Mouse (Mus musculus) gastrocnemius, postnatal 25 days (tissue): Measurements from ENCODE around the gene Bach2. TPM values are rescaled to one million over a fixed set of nuclear protein-coding genes. Genes with fewer than 3 reads are reported as not detected.

Source experiments
- DNase-seq: peaks from one replicate; pipeline ENCODE4 v3.0.0; 2022
- total RNA-seq, 2 experiments: library from RNA; stranded (reverse); gene quantifications; 1 replicate in 1 of 2; 2 replicates in 1 of 2; pipeline ENCODE4 v1.2.3; 2021

Bach2 gene
- total RNA-seq, 2 experiments from 2014 or later, result 2.9 to 3.0 TPM

- DNase-seq, result no peak
Measured at GRCm38 (mm10) chr4:32428738-32429137, 190.1 kb downstream of the Bach2 start.

GRCm38 (mm10) chr4:32430136-32430535 is 191.5 kb downstream of the Bach2 start:
- no peak for DNase-seq

GRCm38 (mm10) chr4:32430981-32431380 is 192.4 kb downstream of the Bach2 start:
- DNase-seq, result no peak

- DNase-seq, result no peak
Measured at GRCm38 (mm10) chr4:32432271-32432781, 193.7 kb downstream of the Bach2 start.

- DNase-seq, result no peak
Measured at GRCm38 (mm10) chr4:32432945-32433344, 194.3 kb downstream of the Bach2 start.

- no peak for DNase-seq
Measured at GRCm38 (mm10) chr4:32434612-32435011, 196.0 kb downstream of the Bach2 start.

- no peak for DNase-seq
Measured at GRCm38 (mm10) chr4:32439974-32440739, 201.6 kb downstream of the Bach2 start.

- DNase-seq, result no peak
Measured at GRCm38 (mm10) chr4:32440740-32441072, 202.1 kb downstream of the Bach2 start.

GRCm38 (mm10) chr4:32444671-32445196 is 206.1 kb downstream of the Bach2 start:
- no peak for DNase-seq

- no peak for DNase-seq
Measured at GRCm38 (mm10) chr4:32447850-32448249, 209.2 kb downstream of the Bach2 start.

- DNase-seq, result no peak
Measured at GRCm38 (mm10) chr4:32461986-32462385, 223.4 kb downstream of the Bach2 start.

- DNase-seq, result no peak
Measured at GRCm38 (mm10) chr4:32463065-32463464, 224.5 kb downstream of the Bach2 start.

GRCm38 (mm10) chr4:32464540-32464939 is 225.9 kb downstream of the Bach2 start:
- DNase-seq, result no peak

- no peak for DNase-seq
Measured at GRCm38 (mm10) chr4:32466031-32466430, 227.4 kb downstream of the Bach2 start.

GRCm38 (mm10) chr4:32477977-32478660 is 239.5 kb downstream of the Bach2 start:
- no peak for DNase-seq

GRCm38 (mm10) chr4:32479231-32479630 is 240.6 kb downstream of the Bach2 start:
- DNase-seq, result no peak

GRCm38 (mm10) chr4:32479801-32480700 is 241.4 kb downstream of the Bach2 start:
- no peak for DNase-seq

GRCm38 (mm10) chr4:32481366-32482055 is 242.9 kb downstream of the Bach2 start:
- DNase-seq, result peak; percentile 30

- DNase-seq, result no peak
Measured at GRCm38 (mm10) chr4:32482138-32482537, 243.5 kb downstream of the Bach2 start.

GRCm38 (mm10) chr4:32482936-32483335 is 244.3 kb downstream of the Bach2 start:
- DNase-seq, result no peak

- no peak for DNase-seq
Measured at GRCm38 (mm10) chr4:32485848-32486247, 247.2 kb downstream of the Bach2 start.
